Mouse (Mus musculus): ENCODE measurements around the gene Dagla. TPM values are rescaled to one million over a fixed set of nuclear protein-coding genes. Genes with fewer than 3 reads are reported as not detected.

The Dagla gene
- total and polyA plus RNA-seq, 3 experiments = 0.11 TPM; not detected in 2

GRCm38 (mm10) chr19:10305640-10306039 lies 963 bp upstream of the Dagla start:
- no peak for TF ChIP-seq GATA1 (IDR thresholded peaks at IDR 0.05; ENCODE audit: borderline replicate concordance, low read length)
- no peak for TF ChIP-seq CTCF (IDR thresholded peaks at IDR 0.05; ENCODE audit: low read depth, low read length)
- no peak for TF ChIP-seq GATA2 (IDR thresholded peaks at IDR 0.05; ENCODE audit: borderline replicate concordance, low read depth, low read length)
- TF ChIP-seq POLR2AphosphoS5 (IDR thresholded peaks at IDR 0.05; ENCODE audit: insufficient replicate concordance, low read depth, low read length) = no peak
- no peak for TF ChIP-seq TAL1 (conservative IDR thresholded peaks at IDR 0.05; ENCODE audit: low read depth, low read length)
- no peak overlapping the region for H3K4me3 ChIP-seq (ENCODE audit: low read depth, low read length)
- H3K9me3 ChIP-seq (replicated peaks) = no peaks in the 10 kb centered on the region
- H3K36me3 ChIP-seq (replicated peaks) = no peaks in the 10 kb centered on the region
- no peak for DNase-seq (ENCODE audit: low spot score)
- no peaks in the 10 kb centered on the region; the same call in 1 of the 2 replicates for H3K27me3 ChIP-seq (ENCODE audit: insufficient read depth, low read length)
- H3K4me1 ChIP-seq (ENCODE audit: insufficient read depth, low read depth, low read length) = no peaks in the 10 kb centered on the region; the same call in 1 of the 2 replicates
- ATAC-seq (ENCODE audit: extremely low read depth, insufficient number of reproducible peaks, low FRiP score, poor library complexity, severe bottlenecking) = no peak

GRCm38 (mm10) chr19:10304395-10304794 lies 282 bp downstream of the Dagla start:
- Histone ChIP-seq H3K36me3 (replicated peaks) (no peaks in the 10 kb centered on the region), H3K4me1 (ENCODE audit: insufficient read depth, low read depth, low read length) (no peaks in the 10 kb centered on the region; the same call in 1 of the 2 replicates), H3K9me3 (replicated peaks) (no peaks in the 10 kb centered on the region), H3K27me3 (ENCODE audit: insufficient read depth, low read length) (no peaks in the 10 kb centered on the region; the same call in 1 of the 2 replicates), H3K4me3 (ENCODE audit: low read depth, low read length) (no peak overlapping the region)
- ATAC-seq (ENCODE audit: extremely low read depth, insufficient number of reproducible peaks, low FRiP score, poor library complexity, severe bottlenecking) (no peak), DNase-seq (ENCODE audit: low spot score) (no peak)
- TF ChIP-seq GATA2 (IDR thresholded peaks at IDR 0.05; ENCODE audit: borderline replicate concordance, low read depth, low read length) (no peak), TAL1 (conservative IDR thresholded peaks at IDR 0.05; ENCODE audit: low read depth, low read length) (no peak), GATA1 (IDR thresholded peaks at IDR 0.05; ENCODE audit: borderline replicate concordance, low read length) (no peak), CTCF (IDR thresholded peaks at IDR 0.05; ENCODE audit: low read depth, low read length) (no peak), POLR2AphosphoS5 (IDR thresholded peaks at IDR 0.05; ENCODE audit: insufficient replicate concordance, low read depth, low read length) (no peak)

GRCm38 (mm10) chr19:10302852-10303251 lies 1.8 kb downstream of the Dagla start:
- Histone ChIP-seq H3K4me1 (ENCODE audit: insufficient read depth, low read depth, low read length) (no peaks in the 10 kb centered on the region; the same call in 1 of the 2 replicates), H3K36me3 (replicated peaks) (no peaks in the 10 kb centered on the region), H3K4me3 (ENCODE audit: low read depth, low read length) (no peak overlapping the region), H3K9me3 (replicated peaks) (no peaks in the 10 kb centered on the region), H3K27me3 (ENCODE audit: insufficient read depth, low read length) (no peaks in the 10 kb centered on the region; the same call in 1 of the 2 replicates)
- DNase-seq (ENCODE audit: low spot score) (no peak), ATAC-seq (ENCODE audit: extremely low read depth, insufficient number of reproducible peaks, low FRiP score, poor library complexity, severe bottlenecking) (no peak)
- TF ChIP-seq POLR2AphosphoS5 (IDR thresholded peaks at IDR 0.05; ENCODE audit: insufficient replicate concordance, low read depth, low read length) (no peak), GATA1 (IDR thresholded peaks at IDR 0.05; ENCODE audit: borderline replicate concordance, low read length) (no peak), GATA2 (IDR thresholded peaks at IDR 0.05; ENCODE audit: borderline replicate concordance, low read depth, low read length) (no peak), TAL1 (conservative IDR thresholded peaks at IDR 0.05; ENCODE audit: low read depth, low read length) (no peak), CTCF (IDR thresholded peaks at IDR 0.05; ENCODE audit: low read depth, low read length) (no peak)

- DNase-seq (ENCODE audit: low spot score) = no peak
- no peak for TF ChIP-seq CTCF (IDR thresholded peaks at IDR 0.05; ENCODE audit: low read depth, low read length)
- TF ChIP-seq GATA1 (IDR thresholded peaks at IDR 0.05; ENCODE audit: borderline replicate concordance, low read length) = no peak
- no peak for TF ChIP-seq POLR2AphosphoS5 (IDR thresholded peaks at IDR 0.05; ENCODE audit: insufficient replicate concordance, low read depth, low read length)
- TF ChIP-seq GATA2 (IDR thresholded peaks at IDR 0.05; ENCODE audit: borderline replicate concordance, low read depth, low read length) = no peak
- no peak for TF ChIP-seq TAL1 (conservative IDR thresholded peaks at IDR 0.05; ENCODE audit: low read depth, low read length)
- Histone ChIP-seq H3K4me3 (ENCODE audit: low read depth, low read length) (no peak overlapping the region), H3K9me3 (replicated peaks) (no peaks in the 10 kb centered on the region), H3K4me1 (ENCODE audit: insufficient read depth, low read depth, low read length) (no peaks in the 10 kb centered on the region; the same call in 1 of the 2 replicates), H3K27me3 (ENCODE audit: insufficient read depth, low read length) (no peaks in the 10 kb centered on the region; the same call in 1 of the 2 replicates), H3K36me3 (replicated peaks) (no peaks in the 10 kb centered on the region)
- ATAC-seq (ENCODE audit: extremely low read depth, insufficient number of reproducible peaks, low FRiP score, poor library complexity, severe bottlenecking) = no peak
Observed at GRCm38 (mm10) chr19:10301866-10302356, 2.8 kb downstream of the Dagla start.

GRCm38 (mm10) chr19:10301263-10301662 lies 3.4 kb downstream of the Dagla start:
- H3K27me3 ChIP-seq (ENCODE audit: insufficient read depth, low read length) = no peaks in the 10 kb centered on the region; the same call in 1 of the 2 replicates

GRCm38 (mm10) chr19:10300809-10301208 lies 3.9 kb downstream of the Dagla start:
- Histone ChIP-seq H3K36me3 (replicated peaks) (no peaks in the 10 kb centered on the region), H3K4me1 (ENCODE audit: insufficient read depth, low read depth, low read length) (no peaks in the 10 kb centered on the region; the same call in 1 of the 2 replicates), H3K9me3 (replicated peaks) (no peaks in the 10 kb centered on the region), H3K4me3 (ENCODE audit: low read depth, low read length) (no peak overlapping the region), H3K27me3 (ENCODE audit: insufficient read depth, low read length) (peaks cover 2% of the 10 kb centered on the region; the same call in 1 of the 2 replicates)
- TF ChIP-seq POLR2AphosphoS5 (IDR thresholded peaks at IDR 0.05; ENCODE audit: insufficient replicate concordance, low read depth, low read length) = no peak
- TF ChIP-seq TAL1 (conservative IDR thresholded peaks at IDR 0.05; ENCODE audit: low read depth, low read length) = no peak
- no peak for TF ChIP-seq CTCF (IDR thresholded peaks at IDR 0.05; ENCODE audit: low read depth, low read length)
- no peak for ATAC-seq (ENCODE audit: extremely low read depth, insufficient number of reproducible peaks, low FRiP score, poor library complexity, severe bottlenecking)
- no peak for DNase-seq (ENCODE audit: low spot score)

More at GRCm38 (mm10) chr19:10301263-10301662, 3.4 kb downstream of the Dagla start:
- ATAC-seq (ENCODE audit: extremely low read depth, insufficient number of reproducible peaks, low FRiP score, poor library complexity, severe bottlenecking) (no peak), DNase-seq (ENCODE audit: low spot score) (no peak)
- Histone ChIP-seq H3K4me1 (ENCODE audit: insufficient read depth, low read depth, low read length) (no peaks in the 10 kb centered on the region; the same call in 1 of the 2 replicates), H3K36me3 (replicated peaks) (no peaks in the 10 kb centered on the region), H3K4me3 (ENCODE audit: low read depth, low read length) (no peak overlapping the region), H3K9me3 (replicated peaks) (no peaks in the 10 kb centered on the region)
- TF ChIP-seq GATA1 (IDR thresholded peaks at IDR 0.05; ENCODE audit: borderline replicate concordance, low read length) = no peak
- no peak for TF ChIP-seq GATA2 (IDR thresholded peaks at IDR 0.05; ENCODE audit: borderline replicate concordance, low read depth, low read length)
- no peak for TF ChIP-seq TAL1 (conservative IDR thresholded peaks at IDR 0.05; ENCODE audit: low read depth, low read length)
- no peak for TF ChIP-seq POLR2AphosphoS5 (IDR thresholded peaks at IDR 0.05; ENCODE audit: insufficient replicate concordance, low read depth, low read length)
- TF ChIP-seq CTCF (IDR thresholded peaks at IDR 0.05; ENCODE audit: low read depth, low read length) = no peak

Data from G1E (cell line).